Mouse (Mus musculus) left cerebral cortex, postnatal 14 days (tissue): ENCODE measurements around the gene Erp27. TPM values are rescaled to one million over a fixed set of nuclear protein-coding genes. Genes with fewer than 3 reads are reported as not detected.
A peak's percentile ranks its signal among the peaks of the same experiment; 100 is the strongest.

Experiments used
- DNase-seq, 2 experiments: peaks; one replicate each; pipeline ENCODE4 v3.0.0; 2021 to 2022; ENCODE audit warnings: low spot score in 2 of 2, mixed read lengths in 1 of 2
- intact Hi-C: fragments of 180-260 bp; cut with DNase I; formaldehyde crosslinking; loops from one replicate; pipeline ENCODE4 v1.15.1; 2025
- total RNA-seq, 2 experiments: library from RNA; stranded (reverse); gene quantifications; 2 replicates each; pipeline ENCODE4 v1.2.3; 2021

Erp27 gene
- total RNA-seq, 2 experiments from 2014 or later = 0.34 to 0.81 TPM

DNA sequence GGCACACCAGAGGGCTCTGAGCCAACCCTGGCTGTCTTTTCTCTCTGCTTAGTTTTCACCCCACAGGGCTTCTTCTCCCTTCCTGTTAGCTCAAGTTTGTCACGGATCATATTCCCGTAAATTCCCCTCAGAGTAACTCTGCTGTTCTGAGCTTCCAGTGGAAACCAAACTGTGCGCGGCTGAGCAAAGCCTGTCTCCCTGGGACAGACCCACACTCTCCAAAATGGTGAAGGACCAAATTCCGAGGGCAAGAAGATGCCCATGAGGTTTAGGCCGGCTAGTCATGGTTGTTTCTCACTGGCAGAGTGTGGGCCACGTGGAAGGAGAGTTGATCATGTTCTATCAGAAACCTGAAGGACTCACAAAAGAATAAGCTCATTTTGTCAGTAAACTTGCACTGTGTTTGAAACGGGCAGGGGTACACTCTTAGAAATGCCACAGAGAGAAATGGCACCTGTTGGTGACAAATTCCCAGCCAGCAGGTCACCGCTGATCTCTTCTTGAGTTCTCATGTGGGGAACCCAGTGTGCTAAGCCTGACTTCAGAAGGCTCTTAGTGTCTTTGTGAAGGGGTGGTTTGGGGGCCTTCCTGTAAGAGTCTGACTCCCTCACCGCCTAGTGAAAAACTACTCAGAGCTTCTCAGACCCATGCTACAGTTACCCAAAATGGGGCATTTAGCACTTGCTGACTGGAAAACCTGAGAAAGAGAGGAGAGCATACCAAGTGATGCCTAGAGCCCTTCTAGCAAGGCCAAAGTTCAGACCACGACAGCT is 18.4 kb upstream of the Erp27 start:
- DNase-seq = peak in 1 of 2 experiments; percentile 27
- intact Hi-C loops = no loop called here

DNA sequence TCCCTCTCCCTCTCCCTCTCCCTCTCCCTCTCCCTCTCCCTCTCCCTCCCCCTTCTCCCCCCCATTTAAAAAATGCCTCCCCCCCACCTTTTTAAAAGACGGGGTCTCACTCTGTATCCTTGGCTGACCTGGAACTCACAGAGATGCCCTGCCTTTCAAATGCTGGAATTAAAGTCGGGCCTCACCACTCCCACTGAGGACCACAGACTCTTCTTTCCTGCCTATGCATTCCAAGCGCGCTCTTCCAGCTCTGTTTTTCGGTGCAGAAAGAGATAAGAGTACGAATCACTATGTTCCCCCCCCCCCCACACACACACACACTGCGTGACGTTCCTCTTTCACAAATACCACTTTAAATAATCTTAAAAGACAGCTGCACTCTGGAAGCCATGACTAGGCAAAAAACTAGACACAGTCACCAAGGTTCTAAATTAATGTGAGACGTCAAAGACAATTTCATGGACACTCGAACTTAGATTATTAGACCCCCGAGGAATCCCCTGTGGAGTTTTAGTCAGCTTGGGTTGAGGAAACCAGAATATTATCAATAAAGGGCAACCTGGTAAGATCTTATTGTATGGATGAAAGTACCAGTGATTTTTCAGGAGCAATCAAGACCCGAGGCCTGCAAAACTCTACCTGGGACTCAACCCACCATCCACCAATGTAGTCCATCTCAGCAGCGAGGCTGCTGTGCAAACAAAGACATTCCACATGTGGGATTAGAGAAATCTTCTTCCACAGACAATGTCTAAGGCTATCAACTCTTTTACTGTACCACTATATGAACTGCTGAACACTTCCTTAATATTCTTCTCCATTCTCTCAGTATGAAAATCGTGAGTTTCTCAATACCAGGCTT is 17.6 kb upstream of the Erp27 start:
- intact Hi-C loops = no loop called here

DNA sequence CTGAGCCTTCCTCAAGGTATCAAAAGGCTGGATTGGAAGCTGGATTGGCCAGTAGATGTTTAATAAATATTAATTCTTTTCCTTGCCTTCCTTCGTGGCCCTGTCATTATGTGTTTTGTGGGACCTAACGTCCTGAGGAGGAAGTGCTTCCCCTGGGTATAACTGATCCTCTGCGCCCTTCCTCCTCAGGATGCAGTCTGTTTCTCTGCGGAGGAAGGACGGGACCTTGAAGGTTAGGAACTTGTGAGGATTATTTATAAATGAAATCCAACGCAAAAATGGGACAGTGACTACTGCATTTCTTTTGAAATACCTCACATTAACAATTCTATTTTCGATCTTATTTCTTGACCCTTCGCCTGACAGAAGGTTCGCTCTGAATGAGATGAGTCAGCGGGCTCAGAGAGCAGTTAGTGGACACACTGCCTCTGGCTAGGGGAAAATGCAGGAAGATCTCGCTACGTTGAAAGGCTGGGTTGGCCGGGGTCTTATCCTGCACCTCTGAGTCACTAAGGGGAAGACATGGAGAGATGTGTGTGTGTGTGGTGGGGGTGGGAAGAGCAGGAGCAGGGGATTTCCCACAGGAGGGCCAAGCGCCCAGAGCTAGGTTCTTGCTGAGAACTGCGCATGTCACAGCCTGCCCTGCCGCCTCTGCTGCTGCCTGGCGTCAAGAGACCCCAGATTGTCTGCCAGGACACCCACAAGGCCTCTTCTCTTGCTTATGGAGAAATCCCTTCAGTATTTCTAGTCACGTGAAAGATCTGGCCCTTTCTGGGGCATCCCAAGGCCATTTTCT is 16.5 kb upstream of the Erp27 start:
- no peak for DNase-seq
- intact Hi-C loops = no loop called here

More for the DNA sequence above, 17.6 kb upstream of the Erp27 start:
- DNase-seq = no peak

DNA sequence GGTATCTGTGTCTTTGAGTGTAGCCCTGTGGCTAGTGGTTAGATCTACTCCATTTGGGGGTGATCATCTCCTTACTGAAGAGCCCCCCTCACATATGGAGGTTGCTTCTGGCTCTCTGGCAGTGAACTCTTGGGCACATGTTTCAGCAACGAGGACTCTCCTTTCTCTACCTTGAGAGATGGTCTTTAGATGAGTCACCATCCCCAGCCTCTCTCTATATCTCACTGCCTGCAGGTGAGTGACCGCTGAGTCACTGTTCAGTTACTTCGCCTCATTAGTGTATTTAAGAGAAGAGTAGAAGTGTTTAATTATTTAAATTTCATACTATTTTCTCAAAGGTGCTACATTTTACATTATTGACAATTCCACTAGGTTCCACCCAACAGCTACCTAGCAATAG is 15.1 kb upstream of the Erp27 start:
- intact Hi-C loops = no loop called here
- DNase-seq = no peak

DNA sequence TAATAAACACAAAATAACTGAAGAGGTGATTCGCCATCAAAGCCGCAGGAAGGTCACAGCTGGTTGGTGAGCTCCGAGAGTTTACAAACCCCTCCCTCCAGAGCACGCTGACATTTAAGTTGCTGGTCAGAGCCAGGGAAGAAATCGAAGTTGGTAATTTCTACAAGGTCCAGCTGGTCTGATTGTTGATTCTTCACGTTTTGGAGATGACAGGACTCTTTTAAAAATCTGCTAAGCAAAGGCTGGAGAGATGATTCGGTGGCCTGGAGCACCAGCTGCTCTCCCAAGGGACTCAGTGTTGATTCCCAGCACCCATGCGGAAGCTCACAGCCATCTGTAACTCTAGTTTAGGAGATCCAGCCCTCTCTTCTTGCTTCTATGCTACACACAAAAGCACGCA is 14.4 kb upstream of the Erp27 start:
- intact Hi-C loops = no loop called here
- DNase-seq = no peak

DNA sequence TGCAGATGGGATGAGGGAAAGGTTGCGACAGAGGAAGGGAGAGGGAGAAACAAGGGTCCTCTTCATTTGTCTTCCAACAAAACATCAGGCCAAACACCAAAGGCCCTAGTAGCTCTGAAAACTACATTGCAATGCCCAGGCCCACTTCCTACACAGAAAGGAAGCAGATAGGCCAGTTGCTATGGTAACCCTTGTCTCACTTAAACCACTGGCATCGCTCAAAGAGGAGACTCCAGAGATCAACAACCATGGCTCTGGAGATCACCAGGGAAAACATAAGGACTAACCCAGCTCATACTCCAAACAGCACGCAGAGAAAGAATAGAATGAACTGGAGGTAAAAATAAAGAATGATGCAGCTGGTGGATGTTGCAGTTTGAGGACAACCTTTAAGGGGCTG is 13.3 kb upstream of the Erp27 start:
- DNase-seq = no peak
- intact Hi-C loops = no loop called here

DNA sequence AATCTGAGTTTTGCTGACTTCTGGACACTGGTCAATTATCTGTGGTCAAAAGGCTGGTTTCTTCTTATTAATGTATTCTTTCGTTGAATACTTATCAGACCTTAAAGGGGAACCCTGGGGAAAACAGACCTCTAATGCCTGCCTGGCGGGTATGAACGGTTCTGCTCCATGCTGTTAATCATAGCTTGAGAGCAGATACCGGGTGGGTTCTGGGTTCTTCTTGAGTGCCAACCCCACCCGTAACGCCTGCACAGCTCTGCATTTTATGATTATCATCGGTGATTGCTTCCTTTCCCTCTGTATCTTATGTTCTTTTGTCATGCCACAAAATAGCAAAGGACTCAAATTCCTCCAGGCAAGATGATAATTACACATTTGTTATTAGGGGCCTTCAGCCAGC is 12.1 kb upstream of the Erp27 start:
- no peak for DNase-seq
- intact Hi-C loops = no loop called here

DNA sequence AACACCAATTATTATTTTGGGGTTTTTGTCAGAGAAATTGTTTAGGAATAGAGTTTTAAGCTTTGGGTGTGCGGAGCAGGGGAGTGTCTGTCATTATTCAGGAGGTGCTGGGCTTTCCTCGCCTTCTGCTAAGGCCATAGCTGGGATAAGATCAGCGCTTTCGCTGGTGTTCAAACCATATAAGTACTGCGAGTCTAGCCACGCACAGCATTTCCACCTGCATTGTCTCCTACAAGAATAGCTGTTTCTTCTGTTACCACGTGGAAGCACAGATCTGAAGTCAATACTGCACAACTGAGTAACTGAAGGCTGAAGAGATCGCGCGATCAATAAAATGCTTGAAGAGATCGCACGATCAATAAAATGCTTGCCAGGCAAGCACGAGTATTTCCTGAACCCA is 9.3 kb upstream of the Erp27 start:
- DNase-seq = no peak
- intact Hi-C loops = no loop called here

DNA sequence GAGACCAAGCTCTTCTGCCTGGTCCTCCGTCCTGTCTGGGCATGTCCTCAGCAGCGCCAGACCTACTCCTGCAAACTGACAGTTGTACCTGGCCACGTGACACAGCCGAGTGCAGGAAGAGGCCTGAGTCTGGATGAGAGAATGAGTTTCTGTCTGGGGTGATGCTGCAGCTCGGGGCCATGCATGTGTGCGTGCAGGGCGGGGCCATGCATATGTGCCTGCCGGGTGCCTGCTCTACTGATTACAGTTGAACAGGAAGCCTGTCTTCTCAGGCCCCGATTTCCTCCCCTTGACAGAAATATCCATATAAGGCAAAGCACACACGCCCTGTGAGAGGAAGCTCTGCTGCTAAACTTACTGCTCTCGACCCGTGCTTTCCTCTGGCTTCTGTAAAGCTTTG is 8.7 kb upstream of the Erp27 start:
- DNase-seq = no peak
- intact Hi-C loops = no loop called here

DNA sequence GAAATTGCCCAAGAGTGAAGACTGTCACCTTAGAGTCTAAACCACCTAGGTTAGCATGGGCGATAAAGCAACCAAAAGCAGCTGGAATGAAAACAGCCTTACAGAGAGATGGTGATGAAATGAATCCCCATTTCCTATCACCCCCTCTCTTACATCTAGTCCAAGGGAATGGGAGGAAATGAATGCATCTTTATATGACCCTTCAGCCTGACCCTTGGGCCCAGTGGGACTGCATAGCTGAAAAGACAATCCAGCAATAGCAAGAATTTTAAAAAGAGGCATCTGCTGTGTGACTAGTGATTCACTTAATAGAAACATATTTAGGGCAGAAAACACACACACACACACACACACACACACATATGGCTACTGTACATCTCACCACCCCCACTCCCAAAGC is 5.6 kb upstream of the Erp27 start:
- no peak for DNase-seq
- intact Hi-C loops = no loop called here

DNA sequence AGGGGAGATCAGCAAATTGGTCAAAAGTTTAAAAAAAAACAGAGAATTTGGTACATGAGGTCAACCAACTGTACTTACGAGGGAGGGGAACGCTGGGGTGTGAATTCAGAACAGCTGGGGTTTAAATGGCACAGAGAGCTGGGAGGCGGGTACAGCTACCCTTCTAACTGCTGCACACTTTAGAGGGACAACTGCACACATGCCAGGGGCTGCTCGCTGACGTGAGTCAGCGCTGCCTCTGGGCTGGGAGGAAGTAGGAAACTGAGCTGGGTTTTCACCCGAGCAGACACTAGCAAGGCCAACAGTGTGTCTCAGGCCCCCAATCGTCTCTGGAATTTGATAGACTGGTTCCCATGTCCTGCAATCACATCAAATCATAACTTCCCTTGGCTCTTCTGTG is 3.1 kb upstream of the Erp27 start:
- intact Hi-C loops = no loop called here
- no peak for DNase-seq

DNA sequence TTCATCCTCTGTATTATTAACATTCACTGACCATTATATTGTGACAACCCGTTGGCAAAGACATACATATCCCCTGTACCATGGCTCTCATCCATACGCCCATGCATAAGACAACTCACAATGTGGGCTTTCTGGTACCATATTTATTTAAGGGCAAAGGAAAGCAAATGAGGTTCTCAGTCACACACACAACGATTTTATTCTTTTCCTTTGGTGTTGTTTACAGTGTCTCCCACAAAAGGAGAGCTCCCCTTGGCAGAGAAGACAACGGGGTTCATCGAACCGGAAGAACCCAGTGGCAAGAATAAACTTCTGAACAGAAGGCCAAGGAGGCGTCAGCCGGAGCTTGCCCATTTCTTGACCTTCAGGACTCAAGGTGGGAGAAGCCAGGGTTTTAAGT is 1.6 kb upstream of the Erp27 start, which contains the start of gene Pde6h:
Gene Pde6h, plus strand, starts transcription at position 301 of the 400 bp plus-strand sequence.
- intact Hi-C loops = loop anchor here (5.0 kb wide), 1 partner anchor 44 kb away; no protein-coding TSS in a partner anchor
- no peak for DNase-seq

DNA sequence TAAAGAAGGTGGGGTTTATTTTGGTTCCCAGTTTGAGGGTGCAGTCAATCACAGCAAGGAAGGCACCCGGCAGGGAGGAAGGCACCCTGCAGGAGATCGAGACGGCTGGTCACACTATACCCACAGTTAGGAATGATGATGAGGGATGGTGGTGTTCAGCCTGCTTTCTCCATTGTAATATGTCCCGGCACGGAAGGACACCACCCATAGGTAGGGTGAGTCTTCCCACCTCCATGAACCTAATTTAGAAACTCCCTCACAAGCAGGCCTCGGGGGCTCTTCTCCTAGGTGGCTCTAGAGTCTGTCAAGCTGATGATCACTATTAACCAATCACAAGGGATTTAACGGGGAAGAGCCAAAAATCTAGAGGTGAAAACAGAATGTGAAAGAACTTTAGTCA is 891 bp upstream of the Erp27 start:
- DNase-seq = no peak
- intact Hi-C loops = loop anchor here (5.0 kb wide), 1 partner anchor 44 kb away; no protein-coding TSS in a partner anchor

DNA sequence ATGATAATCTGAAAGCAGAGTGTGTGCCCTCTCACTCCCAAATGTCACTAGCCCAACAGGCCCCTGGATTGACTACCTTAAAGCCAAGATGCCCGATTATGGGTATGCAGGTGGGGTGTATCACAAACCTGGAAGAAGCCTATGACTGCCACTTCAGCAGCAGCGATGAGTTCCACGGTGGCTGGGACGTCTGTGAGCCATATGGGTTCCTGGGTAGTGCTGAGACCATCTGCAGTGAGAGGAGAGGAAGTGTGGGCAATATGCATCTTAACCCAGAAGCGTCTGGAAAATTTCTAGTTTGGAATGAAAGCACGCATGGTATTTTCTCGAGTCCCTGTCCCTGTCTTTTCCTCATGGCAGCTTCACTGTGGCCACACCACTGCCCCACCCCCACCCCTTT is 379 bp downstream of the Erp27 start:
- intact Hi-C loops = loop anchor here (5.0 kb wide), 1 partner anchor 46 kb away; no protein-coding TSS in a partner anchor
- peak in 1 of 2 experiments; percentile 51 for DNase-seq

DNA sequence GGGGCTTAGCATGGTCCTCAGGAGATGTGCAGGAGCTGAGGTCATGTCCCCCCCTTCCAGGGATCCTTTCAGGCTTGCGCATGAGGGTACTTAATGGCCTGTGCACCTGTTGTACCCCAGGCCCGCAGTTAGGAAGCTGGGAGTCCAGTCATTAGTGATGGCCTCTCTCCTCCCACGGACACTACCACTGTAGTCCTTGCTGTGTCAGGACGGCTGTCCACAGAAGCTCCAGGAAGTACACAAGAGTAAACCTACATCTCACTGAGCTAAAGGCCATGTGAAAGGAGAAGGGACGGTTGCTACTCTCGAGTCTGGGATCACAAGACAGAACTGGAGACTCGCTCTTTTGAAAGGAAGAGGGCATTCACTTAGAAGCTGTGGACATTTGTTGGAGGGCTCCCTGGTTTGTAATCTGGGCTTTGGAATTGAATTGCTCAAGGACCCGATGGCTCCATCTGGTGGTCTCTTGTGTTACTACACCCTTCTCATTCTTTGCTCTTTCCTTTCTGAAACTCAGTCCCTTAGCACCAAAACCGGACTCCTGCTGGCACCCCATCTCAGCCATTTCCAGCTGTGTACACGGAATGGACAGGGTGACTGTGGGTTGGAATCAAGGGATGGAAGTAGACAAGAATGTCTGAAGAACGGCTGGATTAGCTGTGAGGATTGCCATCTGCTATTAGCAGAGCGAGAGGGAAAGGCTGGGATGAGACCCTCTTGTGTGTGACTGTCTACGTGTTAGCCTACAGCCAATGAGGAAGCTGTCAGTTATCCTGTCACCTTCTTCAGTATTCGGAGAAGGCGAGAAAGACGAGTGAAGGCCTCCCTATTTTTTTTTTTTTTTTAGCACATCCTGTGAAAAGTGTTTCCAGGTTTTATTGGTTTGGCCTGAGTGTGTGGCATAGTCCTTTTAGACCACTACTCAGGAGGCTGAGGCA is 1.4 kb downstream of the Erp27 start:
- intact Hi-C loops = loop anchor here (1.0 to 5.0 kb wide), 2 partner anchors 47 to 59 kb away; no protein-coding TSS in a partner anchor

DNA sequence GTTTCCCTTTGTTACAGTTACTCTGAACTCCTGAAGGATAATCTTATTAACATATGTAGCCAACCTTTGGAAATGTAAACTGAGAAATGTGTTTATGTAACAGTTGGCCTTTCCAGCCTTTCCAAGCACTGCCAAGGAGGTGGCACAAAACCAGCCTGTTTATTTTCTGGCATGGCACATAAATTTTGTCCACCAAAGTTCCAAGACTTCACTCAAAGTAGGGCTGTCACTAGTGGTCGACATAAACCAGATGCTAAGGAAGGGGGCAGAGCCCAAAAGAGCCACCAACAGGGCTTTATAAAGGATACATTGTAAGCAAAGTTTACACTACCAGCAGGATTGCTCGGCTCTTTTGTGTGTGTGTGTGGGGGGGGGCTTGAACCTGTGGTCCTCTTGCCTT is 4.1 kb downstream of the Erp27 start:
- DNase-seq = no peak
- intact Hi-C loops = no loop called here

More for the DNA sequence above, 1.4 kb downstream of the Erp27 start:
- DNase-seq = peak; percentile 89

DNA sequence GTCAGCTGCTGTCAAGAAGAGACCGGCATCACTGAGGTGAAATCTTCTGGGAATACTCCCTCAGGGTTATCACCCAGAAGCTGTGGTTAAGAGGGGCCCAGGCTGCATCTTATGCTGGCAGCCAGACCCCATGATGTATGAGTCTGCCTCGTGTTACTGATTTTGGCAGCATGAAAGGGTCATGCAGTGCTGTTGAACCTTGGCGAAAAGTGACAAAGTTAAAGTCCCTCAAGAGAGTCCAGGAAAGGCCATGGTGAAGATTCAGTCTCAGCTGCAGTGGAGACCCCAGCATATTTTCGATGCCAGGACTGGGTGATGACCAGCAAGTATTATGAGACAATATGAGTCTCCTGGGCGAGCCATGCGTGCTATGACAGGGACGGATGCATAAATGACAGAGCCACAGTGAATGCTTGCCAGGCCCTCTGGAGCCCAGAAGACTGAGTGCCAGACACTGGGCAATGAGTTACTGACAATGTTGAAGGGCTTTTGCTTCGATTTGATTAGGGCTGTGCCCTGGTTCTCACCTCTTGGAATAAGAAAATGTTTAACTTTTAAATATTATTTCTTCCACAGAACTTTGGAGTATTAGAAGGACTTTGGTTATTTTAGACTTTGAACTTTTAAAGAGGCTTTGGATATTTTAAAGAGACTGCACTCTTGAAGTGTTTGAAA is 6.1 kb downstream of the Erp27 start:
- intact Hi-C loops = no loop called here
- no peak for DNase-seq

DNA sequence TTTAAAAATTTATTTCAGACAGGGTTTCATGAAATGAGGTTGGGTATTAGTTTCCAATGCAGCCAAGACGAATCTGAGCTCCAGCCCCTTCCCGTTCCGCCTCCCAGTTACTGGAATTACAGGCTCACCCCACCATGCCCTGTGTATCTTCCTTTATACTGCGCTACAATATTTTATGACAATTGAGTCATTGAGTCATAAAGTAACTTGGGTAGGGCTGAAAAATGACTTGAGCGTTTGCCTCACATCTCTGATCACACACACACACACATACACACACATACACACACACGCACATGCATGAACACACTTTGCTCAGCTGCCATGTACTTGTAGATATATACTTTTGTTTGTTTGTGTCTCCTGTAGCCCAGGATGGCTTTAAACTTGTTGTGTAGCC is 7.7 kb downstream of the Erp27 start:
- DNase-seq = no peak
- intact Hi-C loops = no loop called here
